Mouse (Mus musculus) midbrain, embryonic 15.5 days (tissue): ENCODE results near the gene Tgfa. TPM values are rescaled to one million over a fixed set of nuclear protein-coding genes. Genes with fewer than 3 reads are reported as not detected.

Source experiments
- ATAC-seq: fragments of 200-750 bp; cut with Nextera tagmentation; replicated peaks from 2 replicates; pipeline ENCODE4 v1.8.0; 2017; ENCODE audit warnings: moderate TSS enrichment
- H3K27ac ChIP-seq: fragments of 300-500 bp; sonication (generic); 2 replicates; pipeline ENCODE4 v1.5.1; 2015; ENCODE audit warnings: mild to moderate bottlenecking, inconsistent platforms
- H3K27me3 ChIP-seq: fragments of 300-500 bp; sonication (generic); replicated peaks from 2 replicates; pipeline ENCODE4 v1.6.1; 2015; ENCODE audit warnings: inconsistent platforms
- H3K36me3 ChIP-seq: fragments of 300-500 bp; sonication (generic); replicated peaks from 2 replicates; pipeline ENCODE4 v1.6.1; 2015; ENCODE audit warnings: inconsistent platforms
- H3K4me1 ChIP-seq: fragments of 300-500 bp; sonication (generic); 2 replicates; pipeline ENCODE4 v1.6.1; 2015; ENCODE audit warnings: inconsistent platforms
- H3K4me2 ChIP-seq: fragments of 300-500 bp; sonication (generic); 2 replicates; pipeline ENCODE4 v1.6.1; 2015; ENCODE audit warnings: inconsistent platforms, mild to moderate bottlenecking, moderate library complexity
- H3K4me3 ChIP-seq: fragments of 300-500 bp; sonication (generic); 2 replicates; pipeline ENCODE4 v1.5.1; 2015; ENCODE audit warnings: mild to moderate bottlenecking, inconsistent platforms
- H3K9ac ChIP-seq: fragments of 300-500 bp; sonication (generic); 2 replicates; pipeline ENCODE4 v1.6.1; 2015; ENCODE audit warnings: mild to moderate bottlenecking, inconsistent platforms
- H3K9me3 ChIP-seq: fragments of 300-500 bp; sonication (generic); 2 replicates; pipeline ENCODE4 v1.6.1; 2016; ENCODE audit warnings: inconsistent platforms
- WGBS: fragments of 180-500 bp; shearing (Covaris S2); methylation state at CpG from one replicate; pipeline ENCODE4 v1.1.7; 2015; ENCODE audit warnings: mixed read lengths; 5-methylcytosine and 5-hydroxymethylcytosine counted together
- polyA plus RNA-seq: library from polyadenylated mRNA; unstranded; fragments of >200 nt; fragmentation: Nextera tagmentation; extraction: Ambion mirVana; gene quantifications from 2 replicates; pipeline ENCODE4 v1.2.1, GENCODE M21; 2015

Tgfa gene
- polyA plus RNA-seq, 1 experiment from 2014 or later = 13.2 TPM

- Histone ChIP-seq H3K4me3 (no peak overlapping the region), H3K4me1 (peaks cover under 1% of the 10 kb centered on the region; the same call in 1 of the 2 replicates), H3K4me2 (no peak overlapping the region), H3K36me3 (no peaks in the 10 kb centered on the region), H3K27me3 (no peaks in the 10 kb centered on the region), H3K9ac (no peak overlapping the region), H3K9me3 (no peaks in the 10 kb centered on the region), H3K27ac (no peak overlapping the region)
- ATAC-seq = no peak
- 77% methylated on average over 7 of the region's 7 CpGs for WGBS
Measured at GRCm38 (mm10) chr6:86277620-86278019, 82.6 kb downstream of the Tgfa start.

GRCm38 (mm10) chr6:86281573-86282210, 86.7 kb downstream of the Tgfa start:
- H3K27ac ChIP-seq = no peak overlapping the region
- H3K4me1 ChIP-seq = no peaks in the 10 kb centered on the region
- no peak for ATAC-seq
- H3K9me3 ChIP-seq = no peaks in the 10 kb centered on the region
- WGBS = 89% methylated on average over 11 of the region's 11 CpGs
- H3K27me3 ChIP-seq = no peaks in the 10 kb centered on the region
- H3K4me3 ChIP-seq = no peak overlapping the region
- H3K4me2 ChIP-seq = no peak overlapping the region
- no peak overlapping the region for H3K9ac ChIP-seq
- no peaks in the 10 kb centered on the region for H3K36me3 ChIP-seq

GRCm38 (mm10) chr6:86293301-86293700, 98.3 kb downstream of the Tgfa start:
- WGBS = 60% methylated on average over 8 of the region's 8 CpGs
- Histone ChIP-seq H3K4me2 (no peak overlapping the region), H3K4me1 (no peaks in the 10 kb centered on the region), H3K27me3 (no peaks in the 10 kb centered on the region), H3K27ac (0 out of 2 replicates have a peak overlapping the region, but pooled peaks have one; percentile 33), H3K4me3 (no peak overlapping the region), H3K36me3 (no peaks in the 10 kb centered on the region), H3K9me3 (no peaks in the 10 kb centered on the region), H3K9ac (no peak overlapping the region)
- ATAC-seq = no peak

- no peaks in the 10 kb centered on the region for H3K36me3 ChIP-seq
- H3K27ac ChIP-seq = no peak overlapping the region
- no peak for ATAC-seq
- 80% methylated on average over 8 of the region's 8 CpGs for WGBS
- no peak overlapping the region for H3K4me3 ChIP-seq
- no peak overlapping the region for H3K9ac ChIP-seq
- no peaks in the 10 kb centered on the region for H3K4me1 ChIP-seq
- H3K27me3 ChIP-seq = no peaks in the 10 kb centered on the region
- no peak overlapping the region for H3K4me2 ChIP-seq
- H3K9me3 ChIP-seq = no peaks in the 10 kb centered on the region
Measured at GRCm38 (mm10) chr6:86295451-86295850, 100.4 kb downstream of the Tgfa start.

- 91% methylated on average over 3 of the region's 3 CpGs for WGBS
- no peaks in the 10 kb centered on the region for H3K27me3 ChIP-seq
- H3K9me3 ChIP-seq = no peaks in the 10 kb centered on the region
- H3K4me2 ChIP-seq = no peak overlapping the region
- H3K36me3 ChIP-seq = no peaks in the 10 kb centered on the region
- H3K4me3 ChIP-seq = no peak overlapping the region
- H3K4me1 ChIP-seq = no peaks in the 10 kb centered on the region
- no peak overlapping the region for H3K9ac ChIP-seq
- H3K27ac ChIP-seq = no peak overlapping the region
- no peak for ATAC-seq
Measured at GRCm38 (mm10) chr6:86296126-86296525, 101.1 kb downstream of the Tgfa start.

- Histone ChIP-seq H3K4me1 (no peaks in the 10 kb centered on the region), H3K27ac (no peak overlapping the region), H3K4me2 (no peak overlapping the region), H3K9me3 (no peaks in the 10 kb centered on the region), H3K27me3 (no peaks in the 10 kb centered on the region), H3K9ac (no peak overlapping the region), H3K36me3 (no peaks in the 10 kb centered on the region), H3K4me3 (no peak overlapping the region)
- 88% methylated on average over 2 of the region's 2 CpGs for WGBS
- ATAC-seq = no peak
Measured at GRCm38 (mm10) chr6:86296938-86297337, 101.9 kb downstream of the Tgfa start.

GRCm38 (mm10) chr6:86298961-86299360, 103.9 kb downstream of the Tgfa start:
- 94% methylated on average over 3 of the region's 3 CpGs for WGBS

GRCm38 (mm10) chr6:86299381-86299780, 104.4 kb downstream of the Tgfa start:
- no peaks in the 10 kb centered on the region for H3K27me3 ChIP-seq
- H3K4me2 ChIP-seq = no peak overlapping the region
- no peak for ATAC-seq
- H3K4me3 ChIP-seq = no peak overlapping the region
- H3K9me3 ChIP-seq = no peaks in the 10 kb centered on the region
- no peak overlapping the region for H3K27ac ChIP-seq
- no peaks in the 10 kb centered on the region for H3K36me3 ChIP-seq
- no peaks in the 10 kb centered on the region for H3K4me1 ChIP-seq
- 97% methylated on average over 2 of the region's 2 CpGs for WGBS
- no peak overlapping the region for H3K9ac ChIP-seq

More at GRCm38 (mm10) chr6:86298961-86299360, 103.9 kb downstream of the Tgfa start:
- H3K4me3 ChIP-seq = no peak overlapping the region
- no peak overlapping the region for H3K4me2 ChIP-seq
- no peak for ATAC-seq
- no peak overlapping the region for H3K9ac ChIP-seq
- H3K27ac ChIP-seq = no peak overlapping the region
- H3K4me1 ChIP-seq = no peaks in the 10 kb centered on the region
- no peaks in the 10 kb centered on the region for H3K36me3 ChIP-seq
- no peaks in the 10 kb centered on the region for H3K27me3 ChIP-seq
- no peaks in the 10 kb centered on the region for H3K9me3 ChIP-seq

- H3K36me3 ChIP-seq = no peaks in the 10 kb centered on the region
- H3K4me2 ChIP-seq = no peak overlapping the region
- no peaks in the 10 kb centered on the region for H3K4me1 ChIP-seq
- no peak overlapping the region for H3K27ac ChIP-seq
- WGBS = 93% methylated on average over 4 of the region's 4 CpGs
- H3K9me3 ChIP-seq = no peaks in the 10 kb centered on the region
- H3K4me3 ChIP-seq = no peak overlapping the region
- ATAC-seq = no peak
- H3K27me3 ChIP-seq = no peaks in the 10 kb centered on the region
- H3K9ac ChIP-seq = no peak overlapping the region
Measured at GRCm38 (mm10) chr6:86305680-86306079, 110.7 kb downstream of the Tgfa start.

GRCm38 (mm10) chr6:86314011-86314410, 119.0 kb downstream of the Tgfa start:
- H3K9me3 ChIP-seq = no peaks in the 10 kb centered on the region
- no peak overlapping the region for H3K4me3 ChIP-seq
- ATAC-seq = no peak
- no peaks in the 10 kb centered on the region for H3K4me1 ChIP-seq
- H3K27me3 ChIP-seq = no peaks in the 10 kb centered on the region
- 92% methylated on average over 1 of the region's 1 CpGs for WGBS
- H3K27ac ChIP-seq = no peak overlapping the region
- no peak overlapping the region for H3K4me2 ChIP-seq
- no peaks in the 10 kb centered on the region for H3K36me3 ChIP-seq
- no peak overlapping the region for H3K9ac ChIP-seq

GRCm38 (mm10) chr6:86317066-86317465, 122.0 kb downstream of the Tgfa start:
- Histone ChIP-seq H3K4me1 (no peaks in the 10 kb centered on the region), H3K4me2 (no peak overlapping the region), H3K9ac (no peak overlapping the region), H3K4me3 (no peak overlapping the region), H3K27me3 (no peaks in the 10 kb centered on the region), H3K27ac (no peak overlapping the region), H3K36me3 (no peaks in the 10 kb centered on the region), H3K9me3 (no peaks in the 10 kb centered on the region)
- no peak for ATAC-seq
- 38% methylated on average over 1 of the region's 1 CpGs for WGBS

GRCm38 (mm10) chr6:86318855-86319254, 123.8 kb downstream of the Tgfa start:
- Histone ChIP-seq H3K4me3 (no peak overlapping the region), H3K4me2 (no peak overlapping the region), H3K27me3 (no peaks in the 10 kb centered on the region), H3K36me3 (no peaks in the 10 kb centered on the region), H3K4me1 (no peaks in the 10 kb centered on the region), H3K27ac (no peak overlapping the region), H3K9me3 (no peaks in the 10 kb centered on the region), H3K9ac (no peak overlapping the region)
- no peak for ATAC-seq
- WGBS = 87% methylated on average over 4 of the region's 4 CpGs

GRCm38 (mm10) chr6:86322031-86322563, 127.1 kb downstream of the Tgfa start:
- no peaks in the 10 kb centered on the region for H3K36me3 ChIP-seq
- H3K4me2 ChIP-seq = no peak overlapping the region
- H3K27ac ChIP-seq = no peak overlapping the region
- WGBS = 88% methylated on average over 5 of the region's 5 CpGs
- H3K9me3 ChIP-seq = no peaks in the 10 kb centered on the region
- no peaks in the 10 kb centered on the region for H3K27me3 ChIP-seq
- no peak for ATAC-seq
- H3K4me3 ChIP-seq = no peak overlapping the region
- H3K4me1 ChIP-seq = no peaks in the 10 kb centered on the region
- no peak overlapping the region for H3K9ac ChIP-seq
